Mouse (Mus musculus): ENCODE results near the gene Prkag3.

GRCm38 (mm10) chr1:74723748-74724147 is 25.3 kb downstream of the Prkag3 start:
- TF ChIP-seq GATA1 (IDR thresholded peaks at IDR 0.05; ENCODE audit: borderline replicate concordance, low read length) = no peak
- TF ChIP-seq FLI1 (IDR thresholded peaks at IDR 0.05; ENCODE audit: low read length) = no peak
